Comparison of ENCODE assay signal across 17 mouse cellular contexts in genomic region chr5:111039771-111040170, GRCm38 (mm10).
DNase-seq lines count a peak whose midpoint lies in the region; ATAC-seq and TF ChIP-seq lines count a peak whose summit lies in the region.
"Had no signal": no experiment of that assay in that cellular context is flagged by ENCODE, and none has a peak within 500 bp of the region (broad histone marks: within the 10 kb centered on the region; RNA-seq: fewer than 3 reads in every experiment).

No protein-coding gene starts in this region.

- no peaks in the 10 kb centered on the region for H3K36me3 ChIP-seq in forebrain, embryonic 12.5 days (replicated peaks)
- H3K36me3 ChIP-seq in forebrain, embryonic 11.5 days (ENCODE audit: control insufficient read depth, insufficient read depth, low read length): no peaks in the 10 kb centered on the region
- H3K36me3 ChIP-seq in thymus, adult 2 months (ENCODE audit: control insufficient read depth, insufficient read depth, low read length): no peaks in the 10 kb centered on the region
- H3K36me3 ChIP-seq in hindbrain, postnatal 0 days (ENCODE audit: insufficient read depth, low read length): no peaks in the 10 kb centered on the region
- no peaks in the 10 kb centered on the region for H3K36me3 ChIP-seq in limb, embryonic 10.5 days
- H3K36me3 ChIP-seq: embryonic facial prominence, embryonic 12.5 days; limb, embryonic 15.5 days had no signal

- H3K4me3 ChIP-seq in forebrain, embryonic 12.5 days (replicated peaks): no peak overlapping the region
- H3K4me3 ChIP-seq in forebrain, embryonic 11.5 days (ENCODE audit: low read depth, low read length): no peak overlapping the region
- no peak overlapping the region for H3K4me3 ChIP-seq in thymus, adult 2 months (ENCODE audit: control insufficient read depth, insufficient read depth, low read length)
- H3K4me3 ChIP-seq in hindbrain, postnatal 0 days (ENCODE audit: low read length): no peak overlapping the region
- no peak overlapping the region for H3K4me3 ChIP-seq in limb, embryonic 10.5 days
- H3K4me3 ChIP-seq: embryonic facial prominence, embryonic 12.5 days; limb, embryonic 15.5 days had no signal

- no peak for TF ChIP-seq CTCF in thymus, adult 2 months (IDR thresholded peaks at IDR 0.05; ENCODE audit: borderline replicate concordance, control insufficient read depth, extremely low read depth, insufficient read depth, low read length, poor library complexity)
- TF ChIP-seq CTCF in hindbrain, postnatal 0 days (IDR thresholded peaks at IDR 0.05; ENCODE audit: low read depth): no peak

- no peaks in the 10 kb centered on the region for H3K9me3 ChIP-seq in forebrain, embryonic 12.5 days
- H3K9me3 ChIP-seq in forebrain, embryonic 11.5 days (ENCODE audit: control insufficient read depth, low read length): no peaks in the 10 kb centered on the region
- H3K9me3 ChIP-seq in hindbrain, postnatal 0 days (ENCODE audit: low read length): no peaks in the 10 kb centered on the region
- no peaks in the 10 kb centered on the region for H3K9me3 ChIP-seq in limb, embryonic 10.5 days (replicated peaks)
- H3K9me3 ChIP-seq: embryonic facial prominence, embryonic 12.5 days; limb, embryonic 15.5 days had no signal

- ATAC-seq in forebrain, embryonic 12.5 days (ENCODE audit: low FRiP score): no peak
- no peak for ATAC-seq in forebrain, embryonic 11.5 days (replicated peaks; ENCODE audit: low FRiP score)
- no peak for ATAC-seq in hindbrain, postnatal 0 days
- ATAC-seq: liver, postnatal 0 days had no signal

- peaks cover 69% of the 10 kb centered on the region for H3K4me1 ChIP-seq in forebrain, embryonic 12.5 days
- peaks cover 8% of the 10 kb centered on the region; the same call in 1 of the 2 replicates for H3K4me1 ChIP-seq in forebrain, embryonic 11.5 days (replicated peaks; ENCODE audit: control insufficient read depth, insufficient read depth, low read length)
- H3K4me1 ChIP-seq in thymus, adult 2 months (replicated peaks; ENCODE audit: control insufficient read depth, insufficient read depth, low read length): peaks cover 5% of the 10 kb centered on the region; the same call in 1 of the 2 replicates
- H3K4me1 ChIP-seq in hindbrain, postnatal 0 days (ENCODE audit: insufficient read depth, low read length): peaks cover 20% of the 10 kb centered on the region
- peaks cover 37% of the 10 kb centered on the region for H3K4me1 ChIP-seq in limb, embryonic 10.5 days

- H3K27me3 ChIP-seq in forebrain, embryonic 12.5 days: no peaks in the 10 kb centered on the region
- H3K27me3 ChIP-seq in forebrain, embryonic 11.5 days (ENCODE audit: control insufficient read depth, insufficient read depth, low read length): no peaks in the 10 kb centered on the region
- H3K27me3 ChIP-seq in thymus, adult 2 months (ENCODE audit: control insufficient read depth, insufficient read depth, low read length): no peaks in the 10 kb centered on the region
- H3K27me3 ChIP-seq in hindbrain, postnatal 0 days (ENCODE audit: insufficient read depth, low read length): no peaks in the 10 kb centered on the region
- no peaks in the 10 kb centered on the region for H3K27me3 ChIP-seq in limb, embryonic 10.5 days (ENCODE audit: low read depth, poor library complexity, severe bottlenecking)
- H3K27me3 ChIP-seq: embryonic facial prominence, embryonic 12.5 days; limb, embryonic 15.5 days had no signal

- WGBS in forebrain, embryonic 12.5 days: 62% methylated on average over 6 of the region's 6 CpGs
- 68% methylated on average over 6 of the region's 6 CpGs for WGBS in forebrain, embryonic 11.5 days
- 39% methylated on average over 6 of the region's 6 CpGs for WGBS in thymus, adult 2 months
- 69% methylated on average over 6 of the region's 6 CpGs for WGBS in hindbrain, postnatal 0 days
- 71% methylated on average over 6 of the region's 6 CpGs for WGBS in limb, embryonic 10.5 days

- TF ChIP-seq POLR2A in thymus, adult 2 months (IDR thresholded peaks at IDR 0.05; ENCODE audit: control insufficient read depth, extremely low read depth, insufficient read depth, low read length, poor library complexity): no peak

- no peak overlapping the region; the same call in 1 of the 2 replicates for H3K27ac ChIP-seq in forebrain, embryonic 12.5 days
- H3K27ac ChIP-seq in forebrain, embryonic 11.5 days (ENCODE audit: low read depth, low read length): no peak overlapping the region
- no peak overlapping the region for H3K27ac ChIP-seq in thymus, adult 2 months (ENCODE audit: control insufficient read depth, insufficient read depth, low read length)
- H3K27ac ChIP-seq in hindbrain, postnatal 0 days: 0 out of 2 replicates have a peak overlapping the region, but pooled peaks have one; percentile 11
- no peak overlapping the region for H3K27ac ChIP-seq in limb, embryonic 10.5 days
- H3K27ac ChIP-seq: embryonic facial prominence, embryonic 12.5 days; kidney, postnatal 0 days; limb, embryonic 15.5 days had no signal

- no peak overlapping the region for H3K4me2 ChIP-seq in forebrain, embryonic 12.5 days
- no peak overlapping the region for H3K4me2 ChIP-seq in forebrain, embryonic 11.5 days (ENCODE audit: low read depth, low read length, severe bottlenecking)
- no peak overlapping the region for H3K4me2 ChIP-seq in hindbrain, postnatal 0 days (ENCODE audit: low read depth, low read length)
- H3K4me2 ChIP-seq: embryonic facial prominence, embryonic 12.5 days; limb, embryonic 15.5 days had no signal

- H3K9ac ChIP-seq in forebrain, embryonic 12.5 days: 0 out of 2 replicates have a peak overlapping the region, but pooled peaks have one; percentile 17
- no peak overlapping the region for H3K9ac ChIP-seq in forebrain, embryonic 11.5 days (ENCODE audit: low read length)
- H3K9ac ChIP-seq in hindbrain, postnatal 0 days (replicated peaks; ENCODE audit: low read length): no peak overlapping the region
- H3K9ac ChIP-seq: embryonic facial prominence, embryonic 12.5 days; limb, embryonic 15.5 days; liver, postnatal 0 days had no signal

- DNase-seq in forebrain, embryonic 11.5 days (ENCODE audit: low spot score): no peak
- peak; percentile 19 for DNase-seq in thymus, adult 2 months
- DNase-seq in thymus, postnatal 10 days (ENCODE audit: low spot score in 2 of 2): no peak
- DNase-seq in hindbrain, postnatal 0 days (ENCODE audit: low spot score): no peak
- DNase-seq in thymus, postnatal 4 days: peak; percentile 58
- no peak for DNase-seq in adipocyte (ENCODE audit: low spot score)
- no peak for DNase-seq in limb, embryonic 10.5 days (ENCODE audit: low spot score)
- DNase-seq: adrenal gland, adult 8-10 months; cerebellum, adult 11-12 months; heart, adult 18-20 months; liver, postnatal 0 days; lung, postnatal 36 days; right cerebral cortex, postnatal 25 days had no signal

Comparison
In these comparisons a context has a peak if more than half of its experiments do, and no peak if none do; other contexts are left out.
1. DNase-seq: peak in thymus, adult 2 months (single experiment) and thymus, postnatal 4 days (single experiment); none in forebrain, embryonic 11.5 days (single experiment), thymus, postnatal 10 days (0 of 2), hindbrain, postnatal 0 days (single experiment), adipocyte (single experiment) and limb, embryonic 10.5 days (single experiment).